Mouse (Mus musculus): ENCODE results near the gene Phgdh. TPM values are rescaled to one million over a fixed set of nuclear protein-coding genes. Genes with fewer than 3 reads are reported as not detected.
A peak's percentile ranks its signal among the peaks of the same experiment; 100 is the strongest.

Phgdh gene
- polyA plus RNA-seq, 1 experiment from 2014 or later, result 93.7 TPM

GRCm38 (mm10) chr3:98343235-98343634, 3.4 kb upstream of the Phgdh start:
- no peak for ATAC-seq (ENCODE audit: insufficient number of reproducible peaks, low FRiP score)
- Histone ChIP-seq H3K4me3 (no peak overlapping the region), H3K4me1 (replicated peaks) (0 out of 2 replicates have a peak, but pooled peaks cover 5% of the 10 kb centered on the region), H3K27ac (ENCODE audit: poor library complexity, severe bottlenecking) (no peak overlapping the region), H3K9me3 (replicated peaks) (no peaks in the 10 kb centered on the region), H3K4me2 (no peak overlapping the region), H3K36me3 (no peaks in the 10 kb centered on the region), H3K9ac (no peak overlapping the region), H3K27me3 (replicated peaks) (no peaks in the 10 kb centered on the region)
- 79% methylated on average over 3 of the region's 3 CpGs for WGBS

- Histone ChIP-seq H3K27me3 (replicated peaks) (no peaks in the 10 kb centered on the region), H3K27ac (ENCODE audit: poor library complexity, severe bottlenecking) (no peak overlapping the region), H3K36me3 (no peaks in the 10 kb centered on the region), H3K9me3 (replicated peaks) (no peaks in the 10 kb centered on the region), H3K4me1 (replicated peaks) (peaks cover 13% of the 10 kb centered on the region), H3K4me2 (no peak overlapping the region), H3K4me3 (no peak overlapping the region), H3K9ac (no peak overlapping the region)
- no peak for ATAC-seq (ENCODE audit: insufficient number of reproducible peaks, low FRiP score)
- 67% methylated on average over 17 of the region's 17 CpGs for WGBS
These were observed 1.2 kb upstream of the Phgdh start for GRCm38 (mm10) chr3:98340818-98341594.

GRCm38 (mm10) chr3:98339097-98339705, 589 bp downstream of the Phgdh start:
- Histone ChIP-seq H3K27ac (ENCODE audit: poor library complexity, severe bottlenecking) (no peak overlapping the region), H3K9ac (peak overlapping the region; percentile 72), H3K4me2 (peak overlapping the region; percentile 92), H3K27me3 (replicated peaks) (no peaks in the 10 kb centered on the region), H3K4me1 (replicated peaks) (peaks cover 24% of the 10 kb centered on the region), H3K36me3 (peaks cover under 1% of the 10 kb centered on the region), H3K9me3 (replicated peaks) (no peaks in the 10 kb centered on the region), H3K4me3 (peak overlapping the region; percentile 76)
- under 1% methylated on average over 46 of the region's 46 CpGs for WGBS
- ATAC-seq (ENCODE audit: insufficient number of reproducible peaks, low FRiP score), result peak; percentile 41; the same call in 1 of the 2 replicates

GRCm38 (mm10) chr3:98338584-98339041, 1.2 kb downstream of the Phgdh start:
- H3K4me2 ChIP-seq, result peak overlapping the region; percentile 92
- H3K9me3 ChIP-seq (replicated peaks), result no peaks in the 10 kb centered on the region
- peak overlapping the region; percentile 76 for H3K4me3 ChIP-seq
- H3K9ac ChIP-seq, result peak overlapping the region; percentile 72
- no peak overlapping the region for H3K27ac ChIP-seq (ENCODE audit: poor library complexity, severe bottlenecking)
- ATAC-seq (ENCODE audit: insufficient number of reproducible peaks, low FRiP score), result 0 out of 2 replicates have a peak, but pooled peaks have one; percentile 57
- peaks cover 4% of the 10 kb centered on the region for H3K36me3 ChIP-seq
- H3K4me1 ChIP-seq (replicated peaks), result peaks cover 24% of the 10 kb centered on the region
- 9% methylated on average over 15 of the region's 15 CpGs for WGBS
- H3K27me3 ChIP-seq (replicated peaks), result no peaks in the 10 kb centered on the region

GRCm38 (mm10) chr3:98336661-98337654, 2.8 kb downstream of the Phgdh start:
- H3K4me1 ChIP-seq (replicated peaks), result peaks cover 24% of the 10 kb centered on the region
- no peak overlapping the region for H3K4me3 ChIP-seq
- no peaks in the 10 kb centered on the region for H3K9me3 ChIP-seq (replicated peaks)
- no peak overlapping the region for H3K9ac ChIP-seq
- no peak overlapping the region for H3K4me2 ChIP-seq
- H3K36me3 ChIP-seq, result peaks cover 19% of the 10 kb centered on the region
- H3K27ac ChIP-seq (ENCODE audit: poor library complexity, severe bottlenecking), result no peak overlapping the region
- H3K27me3 ChIP-seq (replicated peaks), result no peaks in the 10 kb centered on the region
- 86% methylated on average over 22 of the region's 22 CpGs for WGBS
- no peak for ATAC-seq (ENCODE audit: insufficient number of reproducible peaks, low FRiP score)

- H3K9ac ChIP-seq, result no peak overlapping the region
- no peak overlapping the region for H3K4me2 ChIP-seq
- H3K4me3 ChIP-seq, result no peak overlapping the region
- H3K36me3 ChIP-seq, result peaks cover 27% of the 10 kb centered on the region
- 76% methylated on average over 7 of the region's 7 CpGs for whole genome bisulfite sequencing
- no peak overlapping the region for H3K27ac ChIP-seq (ENCODE audit: poor library complexity, severe bottlenecking)
- no peaks in the 10 kb centered on the region for H3K9me3 ChIP-seq (replicated peaks)
- no peak for ATAC-seq (ENCODE audit: insufficient number of reproducible peaks, low FRiP score)
- H3K27me3 ChIP-seq (replicated peaks), result no peaks in the 10 kb centered on the region
- H3K4me1 ChIP-seq (replicated peaks), result peaks cover 24% of the 10 kb centered on the region
These were observed 3.9 kb downstream of the Phgdh start for GRCm38 (mm10) chr3:98335886-98336285.

GRCm38 (mm10) chr3:98335331-98335730, 4.5 kb downstream of the Phgdh start:
- Histone ChIP-seq H3K4me1 (replicated peaks) (peaks cover 24% of the 10 kb centered on the region), H3K4me3 (no peak overlapping the region), H3K4me2 (no peak overlapping the region), H3K27me3 (replicated peaks) (no peaks in the 10 kb centered on the region), H3K36me3 (peaks cover 30% of the 10 kb centered on the region), H3K9me3 (replicated peaks) (no peaks in the 10 kb centered on the region), H3K9ac (no peak overlapping the region), H3K27ac (ENCODE audit: poor library complexity, severe bottlenecking) (no peak overlapping the region)
- ATAC-seq (ENCODE audit: insufficient number of reproducible peaks, low FRiP score), result no peak

GRCm38 (mm10) chr3:98334010-98334409, 5.8 kb downstream of the Phgdh start:
- Histone ChIP-seq H3K4me3 (no peak overlapping the region), H3K27ac (ENCODE audit: poor library complexity, severe bottlenecking) (no peak overlapping the region), H3K4me1 (replicated peaks) (peaks cover 24% of the 10 kb centered on the region), H3K9me3 (replicated peaks) (no peaks in the 10 kb centered on the region), H3K4me2 (no peak overlapping the region), H3K27me3 (replicated peaks) (no peaks in the 10 kb centered on the region), H3K36me3 (peaks cover 34% of the 10 kb centered on the region), H3K9ac (no peak overlapping the region)
- ATAC-seq (ENCODE audit: insufficient number of reproducible peaks, low FRiP score), result no peak
- WGBS, result 86% methylated on average over 2 of the region's 2 CpGs

GRCm38 (mm10) chr3:98324235-98324634, 15.6 kb downstream of the Phgdh start:
- peaks cover 52% of the 10 kb centered on the region for H3K36me3 ChIP-seq
- no peak for ATAC-seq (ENCODE audit: insufficient number of reproducible peaks, low FRiP score)
- no peak overlapping the region for H3K27ac ChIP-seq (ENCODE audit: poor library complexity, severe bottlenecking)
- no peaks in the 10 kb centered on the region for H3K9me3 ChIP-seq (replicated peaks)
- no peaks in the 10 kb centered on the region for H3K27me3 ChIP-seq (replicated peaks)
- H3K4me2 ChIP-seq, result no peak overlapping the region
- WGBS, result 59% methylated on average over 9 of the region's 9 CpGs
- no peak overlapping the region for H3K4me3 ChIP-seq
- H3K9ac ChIP-seq, result no peak overlapping the region
- H3K4me1 ChIP-seq (replicated peaks), result peaks cover 9% of the 10 kb centered on the region

GRCm38 (mm10) chr3:98322209-98322608, 17.6 kb downstream of the Phgdh start:
- H3K4me3 ChIP-seq, result no peak overlapping the region
- WGBS, result 92% methylated on average over 5 of the region's 5 CpGs
- no peak for ATAC-seq (ENCODE audit: insufficient number of reproducible peaks, low FRiP score)
- H3K27ac ChIP-seq (ENCODE audit: poor library complexity, severe bottlenecking), result no peak overlapping the region
- H3K4me2 ChIP-seq, result no peak overlapping the region
- no peak overlapping the region for H3K9ac ChIP-seq
- no peaks in the 10 kb centered on the region for H3K27me3 ChIP-seq (replicated peaks)
- peaks cover 22% of the 10 kb centered on the region for H3K4me1 ChIP-seq (replicated peaks)
- no peaks in the 10 kb centered on the region for H3K9me3 ChIP-seq (replicated peaks)
- H3K36me3 ChIP-seq, result peaks cover 39% of the 10 kb centered on the region
